In the genomic region with DNA sequence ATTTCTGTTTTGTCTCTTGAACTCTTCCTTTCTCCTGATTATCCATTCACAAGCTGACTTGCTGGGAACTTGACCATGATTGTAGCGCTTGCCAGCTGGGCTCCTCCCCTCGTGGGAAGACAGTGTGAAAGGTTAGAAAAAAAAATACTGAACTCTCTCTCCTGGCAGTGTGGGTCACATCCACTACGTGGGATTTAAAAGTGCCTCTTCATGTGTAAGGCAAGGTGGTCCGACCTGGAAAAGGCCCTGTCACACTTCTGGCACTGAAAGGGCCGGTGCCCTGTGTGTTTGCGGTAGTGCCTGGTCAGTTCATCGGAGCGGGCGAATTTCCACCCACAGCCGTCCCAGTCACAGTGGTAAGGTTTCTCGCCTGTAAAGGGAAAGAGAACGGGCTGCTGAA, we compare ENCODE assay signal across 15 mouse cellular contexts. TPM values are rescaled to one million over a fixed set of nuclear protein-coding genes. Genes with fewer than 3 reads are reported as not detected.
DNase-seq lines count a peak whose midpoint lies in the region; ATAC-seq and TF ChIP-seq lines count a peak whose summit lies in the region.
"Had no signal": no experiment of that assay in that cellular context is flagged by ENCODE, and none has a peak within 500 bp of the region (broad histone marks: within the 10 kb centered on the region; RNA-seq: fewer than 3 reads in every experiment).

No protein-coding gene starts in this region.

- peak overlapping the region; percentile 36 for H3K4me2 ChIP-seq in embryonic facial prominence, embryonic 15.5 days (replicated peaks)
- H3K4me2 ChIP-seq in stomach, embryonic 16.5 days (ENCODE audit: low read depth, low read length), result peak overlapping the region; percentile 47

- no peaks in the 10 kb centered on the region for H3K27me3 ChIP-seq in embryonic facial prominence, embryonic 15.5 days
- no peaks in the 10 kb centered on the region for H3K27me3 ChIP-seq in stomach, embryonic 16.5 days (ENCODE audit: control insufficient read depth, insufficient read depth, low read length)

- peak; percentile 37 to 47 for DNase-seq in heart, adult 18-20 months
- no peak for DNase-seq in heart, postnatal 25 days (ENCODE audit: low spot score)
- no peak for DNase-seq in lung, adult 2 months
- DNase-seq in lung, postnatal 25 days (ENCODE audit: low spot score), result no peak
- DNase-seq in retina, postnatal 1 day, result no peak
- no peak for DNase-seq in cerebellum, adult 9-10 months
- DNase-seq: adrenal gland, postnatal 25 days; heart, postnatal 10 days; layer of hippocampus, postnatal 36 days; left cerebral cortex, postnatal 4 days; thymus, postnatal 36 days had no signal

- no peak for ATAC-seq in embryonic facial prominence, embryonic 15.5 days (ENCODE audit: insufficient number of reproducible peaks, low FRiP score, low TSS enrichment, low read depth)
- ATAC-seq in stomach, embryonic 16.5 days (ENCODE audit: insufficient read depth, low FRiP score), result no peak

- H3K27ac ChIP-seq in embryonic facial prominence, embryonic 15.5 days (replicated peaks), result no peak overlapping the region
- H3K27ac ChIP-seq in stomach, embryonic 16.5 days (ENCODE audit: low read length), result peak overlapping the region; percentile 49; the same call in 1 of the 2 replicates

- peak overlapping the region; percentile 18 for H3K4me3 ChIP-seq in lung, adult 2 months (replicated peaks; ENCODE audit: extremely low read depth, low read depth, low read length)
- peak overlapping the region; percentile 15 for H3K4me3 ChIP-seq in embryonic facial prominence, embryonic 15.5 days (replicated peaks)
- peak overlapping the region; percentile 33 for H3K4me3 ChIP-seq in stomach, embryonic 16.5 days (replicated peaks; ENCODE audit: low read length)
- H3K4me3 ChIP-seq: erythroblast, embryonic 14.5 days had no signal

- no peaks in the 10 kb centered on the region for H3K9me3 ChIP-seq in embryonic facial prominence, embryonic 15.5 days (replicated peaks)
- H3K9me3 ChIP-seq in stomach, embryonic 16.5 days (replicated peaks; ENCODE audit: control insufficient read depth, low read length), result no peaks in the 10 kb centered on the region

- no peak overlapping the region for H3K9ac ChIP-seq in embryonic facial prominence, embryonic 15.5 days
- peak overlapping the region; percentile 58; the same call in 1 of the 2 replicates for H3K9ac ChIP-seq in stomach, embryonic 16.5 days (ENCODE audit: low read length)

- 51% methylated on average over 12 of the region's 12 CpGs for WGBS in lung, adult 2 months
- 75% methylated on average over 12 of the region's 12 CpGs for WGBS in embryonic facial prominence, embryonic 15.5 days
- 82% methylated on average over 12 of the region's 12 CpGs for WGBS in stomach, embryonic 16.5 days

- intact Hi-C loops in heart, postnatal 25 days (cut with DNase I), result loop anchor here (5.0 kb wide), 1 partner anchor 694 kb away; no protein-coding TSS in a partner anchor

- no peaks in the 10 kb centered on the region for H3K36me3 ChIP-seq in embryonic facial prominence, embryonic 15.5 days
- no peaks in the 10 kb centered on the region for H3K36me3 ChIP-seq in stomach, embryonic 16.5 days (ENCODE audit: control insufficient read depth, insufficient read depth, low read length)
- H3K36me3 ChIP-seq: G1E had no signal

- no peak for TF ChIP-seq CTCF in lung, adult 2 months (IDR thresholded peaks at IDR 0.05; ENCODE audit: insufficient read depth, low read length)

- no peak for TF ChIP-seq POLR2A in lung, adult 2 months (IDR thresholded peaks at IDR 0.05; ENCODE audit: borderline replicate concordance, extremely low read depth, low read depth, low read length)

- H3K4me1 ChIP-seq in lung, adult 2 months (ENCODE audit: control insufficient read depth, insufficient read depth, low read length), result peaks cover 3% of the 10 kb centered on the region
- H3K4me1 ChIP-seq in embryonic facial prominence, embryonic 15.5 days, result peaks cover 26% of the 10 kb centered on the region
- H3K4me1 ChIP-seq in stomach, embryonic 16.5 days (ENCODE audit: control insufficient read depth, insufficient read depth, low read length), result peaks cover 6% of the 10 kb centered on the region; the same call in 1 of the 2 replicates

RNA-seq across cellular contexts. Expression of a gene that starts 4.3 kb away (rescaled TPM):
- 10 to 100 TPM; 40.8 to 43.4 TPM for total RNA-seq in heart, adult 18-20 months (2021)
- total RNA-seq in heart, postnatal 25 days (2021), result 10 to 100 TPM; 28.3 to 39.0 TPM
- 140 and 188 TPM in 2 replicates for polyA plus RNA-seq in lung, adult 2 months (2012; rRNA removed)
- 43.0 and 45.2 TPM in 2 replicates for polyA plus RNA-seq in embryonic facial prominence, embryonic 15.5 days (2015; fragmentation: Nextera tagmentation; extraction: Ambion mirVana)
- polyA plus RNA-seq in stomach, embryonic 16.5 days (2015; fragmentation: Nextera tagmentation; extraction: Ambion mirVana), result 29.4 and 33.8 TPM in 2 replicates
- total RNA-seq: G1E had no signal

Comparison
In these comparisons a context has a peak if more than half of its experiments do, and no peak if none do; other contexts are left out.
1. DNase-seq: peak in heart, adult 18-20 months (2 of 2); none in heart, postnatal 25 days (single experiment), lung, adult 2 months (single experiment), lung, postnatal 25 days (single experiment), retina, postnatal 1 day (single experiment) and cerebellum, adult 9-10 months (single experiment).
2. Peak in every context shown above with its lines, with median percentiles within 50 percentile points of each other: H3K4me3 ChIP-seq.